Mouse (Mus musculus): ENCODE data around the gene Foxn3. TPM values are rescaled to one million over a fixed set of nuclear protein-coding genes. Genes with fewer than 3 reads are reported as not detected.

Gene Foxn3
- polyA plus RNA-seq, 1 experiment = 91.0 TPM

GRCm38 (mm10) chr12:99471431-99471830 lies 92.0 kb downstream of the Foxn3 start:
- H3K27ac ChIP-seq (ENCODE audit: insufficient read depth, low read depth, low read length) = no peak overlapping the region

DNA sequence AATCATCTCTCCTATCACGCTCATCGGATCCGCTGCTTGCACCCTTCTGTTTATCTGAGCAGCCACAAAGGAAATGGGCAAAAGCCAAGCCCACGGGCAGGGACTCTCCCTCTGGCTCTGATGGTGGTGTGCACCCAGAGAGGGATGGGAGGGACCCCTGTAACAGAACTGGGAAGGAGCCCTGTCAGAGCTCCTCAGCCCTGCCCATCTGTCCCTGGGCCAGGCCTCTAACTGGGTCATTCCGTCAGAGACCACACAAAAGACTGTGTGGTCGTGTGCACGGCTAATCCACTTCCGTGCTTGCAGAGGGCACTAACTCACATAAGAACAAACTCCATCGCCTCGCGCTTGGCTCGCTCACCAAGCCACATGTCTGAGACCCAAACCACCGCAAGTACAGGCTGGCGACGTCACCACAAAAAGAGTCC lies 95.5 kb downstream of the Foxn3 start:
- H3K27ac ChIP-seq (ENCODE audit: insufficient read depth, low read depth, low read length) = peak overlapping the region; percentile 50; the same call in 1 of the 2 replicates
- no peak overlapping the region for H3K4me3 ChIP-seq (ENCODE audit: insufficient read depth, low read depth, low read length)
- WGBS = 55% methylated on average over 15 of the region's 15 CpGs

More at GRCm38 (mm10) chr12:99471431-99471830, 92.0 kb downstream of the Foxn3 start:
- Histone ChIP-seq H3K4me3 (ENCODE audit: insufficient read depth, low read depth, low read length) (no peak overlapping the region), H3K4me1 (ENCODE audit: control insufficient read depth, insufficient read depth, low read length) (peaks cover 31% of the 10 kb centered on the region)
- WGBS = 36% methylated on average over 7 of the region's 7 CpGs
- TF ChIP-seq CTCF (IDR thresholded peaks at IDR 0.05; ENCODE audit: insufficient read depth, low read depth, low read length) (no peak), POLR2A (IDR thresholded peaks at IDR 0.05; ENCODE audit: insufficient read depth, low read depth, low read length) (no peak)

GRCm38 (mm10) chr12:99467256-99467883 lies 96.0 kb downstream of the Foxn3 start:
- Histone ChIP-seq H3K4me3 (ENCODE audit: insufficient read depth, low read depth, low read length) (no peak overlapping the region), H3K4me1 (ENCODE audit: control insufficient read depth, insufficient read depth, low read length) (peaks cover 31% of the 10 kb centered on the region), H3K27ac (ENCODE audit: insufficient read depth, low read depth, low read length) (peak overlapping the region; percentile 50; the same call in 1 of the 2 replicates)
- TF ChIP-seq POLR2A (IDR thresholded peaks at IDR 0.05; ENCODE audit: insufficient read depth, low read depth, low read length) = no peak
- 73% methylated on average over 12 of the region's 12 CpGs for WGBS

More for the DNA sequence above, 95.5 kb downstream of the Foxn3 start:
- peaks cover 31% of the 10 kb centered on the region for H3K4me1 ChIP-seq (ENCODE audit: control insufficient read depth, insufficient read depth, low read length)
- no peak for TF ChIP-seq POLR2A (IDR thresholded peaks at IDR 0.05; ENCODE audit: insufficient read depth, low read depth, low read length)

GRCm38 (mm10) chr12:99466426-99466825 lies 97.0 kb downstream of the Foxn3 start:
- no peak for TF ChIP-seq CTCF (IDR thresholded peaks at IDR 0.05; ENCODE audit: insufficient read depth, low read depth, low read length)
- no peak for TF ChIP-seq POLR2A (IDR thresholded peaks at IDR 0.05; ENCODE audit: insufficient read depth, low read depth, low read length)
- Histone ChIP-seq H3K4me3 (ENCODE audit: insufficient read depth, low read depth, low read length) (no peak overlapping the region), H3K4me1 (ENCODE audit: control insufficient read depth, insufficient read depth, low read length) (peaks cover 27% of the 10 kb centered on the region), H3K27ac (ENCODE audit: insufficient read depth, low read depth, low read length) (no peak overlapping the region)
- WGBS = 91% methylated on average over 5 of the region's 5 CpGs

DNA sequence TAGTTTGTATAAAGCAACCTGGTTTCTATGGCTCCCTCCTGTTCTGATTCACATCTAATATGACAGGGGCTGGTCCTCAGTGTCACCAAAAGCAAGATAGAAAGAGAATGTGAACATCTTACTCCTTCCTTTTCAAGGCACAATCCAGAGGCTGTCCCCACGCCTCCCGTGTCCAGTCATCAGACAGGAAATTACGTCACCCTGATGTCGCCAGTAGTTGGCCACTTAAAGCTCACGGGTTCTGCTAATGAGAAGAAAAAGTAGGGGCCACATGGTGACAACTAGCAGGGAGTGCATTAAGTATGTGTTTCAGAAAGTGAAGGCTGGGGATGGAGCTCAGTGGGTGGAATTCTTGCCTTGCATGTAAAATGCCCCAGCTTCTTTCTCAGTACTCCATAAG lies 99.1 kb downstream of the Foxn3 start:
- no peak for TF ChIP-seq POLR2A (IDR thresholded peaks at IDR 0.05; ENCODE audit: insufficient read depth, low read depth, low read length)
- no peak for TF ChIP-seq CTCF (IDR thresholded peaks at IDR 0.05; ENCODE audit: insufficient read depth, low read depth, low read length)
- 86% methylated on average over 5 of the region's 5 CpGs for WGBS
- Histone ChIP-seq H3K27ac (ENCODE audit: insufficient read depth, low read depth, low read length) (no peak overlapping the region), H3K4me1 (ENCODE audit: control insufficient read depth, insufficient read depth, low read length) (peaks cover 16% of the 10 kb centered on the region), H3K4me3 (ENCODE audit: insufficient read depth, low read depth, low read length) (no peak overlapping the region)

- H3K4me3 ChIP-seq (ENCODE audit: insufficient read depth, low read depth, low read length) = no peak overlapping the region
- TF ChIP-seq CTCF (IDR thresholded peaks at IDR 0.05; ENCODE audit: insufficient read depth, low read depth, low read length) (no peak), POLR2A (IDR thresholded peaks at IDR 0.05; ENCODE audit: insufficient read depth, low read depth, low read length) (no peak)
- peaks cover 7% of the 10 kb centered on the region for H3K4me1 ChIP-seq (ENCODE audit: control insufficient read depth, insufficient read depth, low read length)
- WGBS = 100% methylated on average over 1 of the region's 1 CpGs
- no peak overlapping the region for H3K27ac ChIP-seq (ENCODE audit: insufficient read depth, low read depth, low read length)
Observed at GRCm38 (mm10) chr12:99462846-99463245, 100.5 kb downstream of the Foxn3 start.

- no peak overlapping the region for H3K4me3 ChIP-seq (ENCODE audit: insufficient read depth, low read depth, low read length)
- TF ChIP-seq CTCF (IDR thresholded peaks at IDR 0.05; ENCODE audit: insufficient read depth, low read depth, low read length) (no peak), POLR2A (IDR thresholded peaks at IDR 0.05; ENCODE audit: insufficient read depth, low read depth, low read length) (no peak)
- H3K27ac ChIP-seq (ENCODE audit: insufficient read depth, low read depth, low read length) = no peak overlapping the region
- H3K4me1 ChIP-seq (ENCODE audit: control insufficient read depth, insufficient read depth, low read length) = peaks cover 3% of the 10 kb centered on the region; the same call in 1 of the 2 replicates
Observed at GRCm38 (mm10) chr12:99462302-99462701, 101.1 kb downstream of the Foxn3 start.

DNA sequence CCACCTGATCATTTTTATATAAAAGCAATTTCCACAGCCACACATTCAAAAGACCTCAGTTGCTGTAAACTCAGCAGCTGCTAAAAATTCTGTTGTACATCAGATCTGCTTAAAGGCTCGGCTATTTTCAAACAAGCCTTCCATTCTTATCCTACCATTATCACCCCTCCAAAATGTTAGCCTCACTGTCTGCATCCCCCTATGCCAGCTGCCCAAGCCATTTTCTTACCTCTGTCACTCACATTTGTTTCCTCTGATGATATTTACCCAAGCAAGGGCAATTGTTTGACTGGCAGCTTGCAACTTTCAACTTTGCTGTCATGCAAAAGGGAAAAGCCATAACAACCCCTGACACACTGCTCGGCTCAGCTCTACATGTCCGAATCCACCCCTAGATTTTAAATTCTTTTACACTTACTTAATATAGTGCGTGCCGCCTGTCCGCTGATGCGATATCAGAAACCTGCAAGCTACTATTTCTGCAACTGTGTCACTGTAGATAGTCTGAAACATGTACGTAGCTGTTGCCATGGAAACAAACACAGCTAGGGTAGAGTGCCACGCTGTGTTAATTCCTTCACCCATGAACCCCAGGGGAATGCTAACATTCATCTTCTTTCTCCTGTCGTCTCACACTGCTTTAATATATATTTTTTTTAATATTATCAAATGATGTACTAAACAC lies 105.7 kb downstream of the Foxn3 start:
- no peak for TF ChIP-seq POLR2A (IDR thresholded peaks at IDR 0.05; ENCODE audit: insufficient read depth, low read depth, low read length)
- WGBS = 22% methylated on average over 10 of the region's 10 CpGs
- peaks cover 17% of the 10 kb centered on the region for H3K4me1 ChIP-seq (ENCODE audit: control insufficient read depth, insufficient read depth, low read length)
- peak overlapping the region; percentile 21 for H3K4me3 ChIP-seq (ENCODE audit: insufficient read depth, low read depth, low read length)
- peak overlapping the region; percentile 50 for H3K27ac ChIP-seq (ENCODE audit: insufficient read depth, low read depth, low read length)

- H3K27ac ChIP-seq (ENCODE audit: insufficient read depth, low read depth, low read length) = no peak overlapping the region
- H3K4me1 ChIP-seq (ENCODE audit: control insufficient read depth, insufficient read depth, low read length) = peaks cover 17% of the 10 kb centered on the region
- TF ChIP-seq POLR2A (IDR thresholded peaks at IDR 0.05; ENCODE audit: insufficient read depth, low read depth, low read length) (no peak), CTCF (IDR thresholded peaks at IDR 0.05; ENCODE audit: insufficient read depth, low read depth, low read length) (no peak)
- no peak overlapping the region for H3K4me3 ChIP-seq (ENCODE audit: insufficient read depth, low read depth, low read length)
- WGBS = 86% methylated on average over 8 of the region's 8 CpGs
Observed at GRCm38 (mm10) chr12:99455580-99455979, 107.8 kb downstream of the Foxn3 start.

Measured in olfactory bulb, adult 2 months (tissue).